Mouse (Mus musculus) limb, embryonic 14.5 days (tissue): ENCODE measurements around the gene Grid1. TPM values are rescaled to one million over a fixed set of nuclear protein-coding genes. Genes with fewer than 3 reads are reported as not detected.
A peak's percentile ranks its signal among the peaks of the same experiment; 100 is the strongest.

ENCODE experiments used
- ATAC-seq: fragments of 200-750 bp; cut with Nextera tagmentation; 2 replicates; pipeline ENCODE4 v1.8.0; 2017; ENCODE audit warnings: low read depth, moderate number of reproducible peaks, moderate TSS enrichment; ENCODE audit not compliant: low FRiP score
- DNase-seq: peaks from one replicate; pipeline ENCODE4 v3.0.0-alpha.2; 2015; ENCODE audit warnings: low spot score
- H3K27ac ChIP-seq: fragments of 300-500 bp; sonication (generic); replicated peaks from 2 replicates; pipeline ENCODE4 v1.5.1; 2014; ENCODE audit warnings: low read depth, mild to moderate bottlenecking, low read length, moderate library complexity, mixed read lengths
- H3K27me3 ChIP-seq: fragments of 300-500 bp; sonication (generic); 2 replicates; pipeline ENCODE4 v1.6.1; 2014; ENCODE audit warnings: low read length, mixed read lengths; ENCODE audit not compliant: control insufficient read depth, insufficient read depth
- H3K36me3 ChIP-seq: fragments of 300-500 bp; sonication (generic); 2 replicates; pipeline ENCODE4 v1.6.1; 2014; ENCODE audit warnings: mild to moderate bottlenecking, low read length, moderate library complexity, mixed read lengths; ENCODE audit not compliant: control insufficient read depth, insufficient read depth
- H3K4me1 ChIP-seq: fragments of 300-500 bp; sonication (generic); 2 replicates; pipeline ENCODE4 v1.6.1; 2014; ENCODE audit warnings: antibody characterized with exemption, low read length, mixed read lengths; ENCODE audit not compliant: control insufficient read depth, insufficient read depth
- H3K4me2 ChIP-seq: fragments of 300-500 bp; sonication (generic); replicated peaks from 2 replicates; pipeline ENCODE4 v1.6.1; 2014; ENCODE audit warnings: low read depth, mild to moderate bottlenecking, low read length, moderate library complexity; ENCODE audit not compliant: severe bottlenecking
- H3K4me3 ChIP-seq: fragments of 300-500 bp; sonication (generic); replicated peaks from 2 replicates; pipeline ENCODE4 v1.5.1; 2014; ENCODE audit warnings: low read length
- H3K9ac ChIP-seq: fragments of 300-500 bp; sonication (generic); 2 replicates; pipeline ENCODE4 v1.6.1; 2014; ENCODE audit warnings: mild to moderate bottlenecking, low read depth, low read length, moderate library complexity; ENCODE audit not compliant: severe bottlenecking
- H3K9me3 ChIP-seq: fragments of 300-500 bp; sonication (generic); 2 replicates; pipeline ENCODE4 v1.6.1; 2016; ENCODE audit warnings: low read length; ENCODE audit not compliant: control insufficient read depth
- POLR2A ChIP-seq: fragments of 200-500 bp; IDR thresholded peaks from 2 replicates; pipeline ENCODE4 v1.8.0; 2012; ENCODE audit warnings: inconsistent platforms, mild to moderate bottlenecking, moderate library complexity, borderline replicate concordance; ENCODE audit not compliant: insufficient read depth, insufficient read length; ENCODE audit errors: extremely low read depth
- WGBS: fragments of 180-500 bp; shearing (Covaris S2); extraction: QIAGEN DNeasy Blood & Tissue Kit; methylation state at CpG from one replicate; pipeline ENCODE4 v1.1.7; 2014; 5-methylcytosine and 5-hydroxymethylcytosine counted together
- polyA plus RNA-seq, 2 experiments: library from polyadenylated mRNA; depleted of rRNA in 1 of 2; stranded (reverse) in 1 of 2; unstranded in 1 of 2; fragments of >200 nt; fragmentation: Nextera tagmentation in 1 of 2; extraction: Ambion mirVana in 1 of 2; gene quantifications; 2 replicates each; pipeline versions ENCODE4 v1.2.1 to v1.2.3; 2012 to 2014

The Grid1 gene
- polyA plus RNA-seq, 2 experiments = 0.87 to 2.0 TPM

GRCm38 (mm10) chr14:34933197-34933596 lies 113.3 kb downstream of the Grid1 start:
- no peak overlapping the region for H3K27ac ChIP-seq
- no peak overlapping the region for H3K4me2 ChIP-seq
- H3K9me3 ChIP-seq = no peaks in the 10 kb centered on the region
- no peak for ATAC-seq
- DNase-seq = no peak
- 37% methylated on average over 4 of the region's 4 CpGs for WGBS
- no peak for TF ChIP-seq POLR2A
- H3K36me3 ChIP-seq = no peaks in the 10 kb centered on the region
- H3K27me3 ChIP-seq = peaks cover 5% of the 10 kb centered on the region; the same call in 1 of the 2 replicates
- H3K4me1 ChIP-seq = peaks cover 10% of the 10 kb centered on the region
- H3K4me3 ChIP-seq = no peak overlapping the region
- no peak overlapping the region for H3K9ac ChIP-seq

DNA sequence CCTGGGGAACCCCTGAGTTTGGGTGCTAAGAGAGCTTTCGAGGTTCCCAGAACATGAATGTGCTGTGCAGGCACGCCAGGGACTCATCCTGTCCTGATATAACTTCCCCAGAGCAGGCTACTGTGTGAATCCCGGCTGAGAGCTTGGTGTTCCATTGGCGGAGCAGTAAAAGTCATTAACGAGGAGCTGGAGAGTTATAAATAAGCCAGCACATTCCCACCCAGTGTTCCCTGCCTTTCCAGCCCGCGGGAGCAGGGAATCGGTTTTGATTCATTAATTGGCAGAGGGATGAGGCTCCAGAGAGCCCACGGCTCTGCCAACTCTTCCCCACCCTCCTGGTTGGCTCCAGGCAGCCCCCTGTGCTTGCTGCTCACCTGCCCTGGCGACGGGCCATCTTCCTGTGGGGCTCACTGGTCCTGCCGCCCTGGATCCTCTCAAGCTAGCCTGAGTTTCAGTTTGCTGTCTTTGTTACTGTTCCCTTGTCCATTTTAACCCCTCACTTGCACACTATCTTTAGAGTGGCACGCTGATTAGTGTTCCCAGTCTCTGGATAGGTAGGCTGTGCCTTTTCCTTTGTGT lies 116.4 kb downstream of the Grid1 start:
- H3K9ac ChIP-seq = no peak overlapping the region
- no peak overlapping the region for H3K4me3 ChIP-seq
- TF ChIP-seq POLR2A = no peak
- H3K9me3 ChIP-seq = no peaks in the 10 kb centered on the region
- H3K4me2 ChIP-seq = peak overlapping the region; percentile 14; the same call in 1 of the 2 replicates
- H3K27ac ChIP-seq = no peak overlapping the region
- ATAC-seq (no peak; the same call in 1 of the 2 replicates), DNase-seq (peak; percentile 36)
- peaks cover 10% of the 10 kb centered on the region for H3K4me1 ChIP-seq
- H3K27me3 ChIP-seq = peaks cover 20% of the 10 kb centered on the region; the same call in 1 of the 2 replicates
- no peaks in the 10 kb centered on the region for H3K36me3 ChIP-seq
- 19% methylated on average over 13 of the region's 13 CpGs for WGBS

DNA sequence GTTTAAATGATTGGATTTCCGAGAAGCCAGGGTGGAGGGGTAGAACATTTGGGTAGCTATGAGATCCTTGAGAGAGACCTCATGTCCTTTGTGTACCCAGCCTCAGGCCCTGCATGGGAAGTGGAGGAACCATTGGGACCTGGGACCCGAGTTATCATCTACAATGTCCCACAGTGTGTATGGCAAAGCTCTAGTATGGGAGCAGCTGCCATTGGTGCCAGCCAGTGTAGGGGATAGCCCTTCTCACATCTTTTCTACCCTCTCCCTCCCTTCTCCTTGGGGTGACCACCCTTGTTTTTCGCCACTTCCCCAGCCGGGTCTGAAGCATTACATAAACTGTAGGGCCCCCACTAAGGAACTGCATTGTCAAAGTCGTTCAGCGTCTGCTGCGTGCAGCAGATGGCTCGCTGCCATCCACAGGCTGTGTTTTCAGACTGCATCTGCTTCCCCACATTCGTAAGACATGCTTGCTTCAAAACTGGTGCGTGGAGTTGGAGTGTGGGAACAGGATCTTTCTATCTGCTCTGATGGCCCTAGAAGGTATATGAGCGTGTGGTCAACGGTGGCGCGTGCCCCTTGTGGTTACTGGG lies 124.6 kb downstream of the Grid1 start:
- no peak for TF ChIP-seq POLR2A
- WGBS = 91% methylated on average over 14 of the region's 14 CpGs
- ATAC-seq = no peak

GRCm38 (mm10) chr14:34945471-34946313 lies 125.8 kb downstream of the Grid1 start:
- Histone ChIP-seq H3K4me1 (no peaks in the 10 kb centered on the region), H3K9me3 (no peaks in the 10 kb centered on the region), H3K27ac (no peak overlapping the region), H3K4me2 (no peak overlapping the region), H3K36me3 (no peaks in the 10 kb centered on the region), H3K9ac (no peak overlapping the region), H3K4me3 (no peak overlapping the region), H3K27me3 (no peaks in the 10 kb centered on the region)
- TF ChIP-seq POLR2A = no peak
- 85% methylated on average over 17 of the region's 17 CpGs for WGBS
- no peak for DNase-seq
- ATAC-seq = no peak

More for the DNA sequence above, 124.6 kb downstream of the Grid1 start:
- no peaks in the 10 kb centered on the region for H3K4me1 ChIP-seq
- no peak overlapping the region for H3K27ac ChIP-seq
- no peak overlapping the region for H3K4me3 ChIP-seq
- DNase-seq = no peak
- H3K27me3 ChIP-seq = 0 out of 2 replicates have a peak, but pooled peaks cover 2% of the 10 kb centered on the region
- H3K9me3 ChIP-seq = no peaks in the 10 kb centered on the region
- H3K36me3 ChIP-seq = no peaks in the 10 kb centered on the region
- H3K9ac ChIP-seq = no peak overlapping the region
- no peak overlapping the region for H3K4me2 ChIP-seq

DNA sequence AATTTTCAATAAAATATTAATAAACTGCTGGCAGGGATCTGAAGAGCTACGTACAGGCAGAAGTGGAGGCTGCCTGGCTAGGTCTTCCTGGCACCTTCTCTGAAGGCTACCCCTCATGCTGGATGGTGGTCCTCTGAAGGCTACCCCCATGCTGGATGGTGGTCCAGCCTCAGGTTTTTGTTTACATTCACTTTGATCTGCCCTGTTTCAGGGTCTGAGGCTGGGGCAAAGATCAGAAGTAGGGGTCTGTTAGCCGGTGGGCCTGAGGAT lies 126.3 kb downstream of the Grid1 start:
- H3K9me3 ChIP-seq = no peaks in the 10 kb centered on the region
- H3K36me3 ChIP-seq = no peaks in the 10 kb centered on the region
- 74% methylated on average over 2 of the region's 2 CpGs for WGBS
- no peaks in the 10 kb centered on the region for H3K4me1 ChIP-seq
- no peak for ATAC-seq
- no peak for TF ChIP-seq POLR2A
- no peak overlapping the region for H3K4me2 ChIP-seq
- no peaks in the 10 kb centered on the region for H3K27me3 ChIP-seq
- H3K9ac ChIP-seq = no peak overlapping the region
- H3K4me3 ChIP-seq = no peak overlapping the region
- DNase-seq = no peak
- no peak overlapping the region for H3K27ac ChIP-seq
